Mouse (Mus musculus) large intestine, adult 2 months (tissue): ENCODE data around the gene Fam163b. TPM values are rescaled to one million over a fixed set of nuclear protein-coding genes. Genes with fewer than 3 reads are reported as not detected.

Experiments used
- DNase-seq: peaks from one replicate; pipeline ENCODE4 v3.0.0-alpha.2; 2012; ENCODE audit warnings: low read depth, low spot score
- WGBS: fragments of 180-500 bp; shearing (Covaris S2); methylation state at CpG from one replicate; pipeline ENCODE4 v1.1.7; 2018; 5-methylcytosine and 5-hydroxymethylcytosine counted together
- polyA plus RNA-seq: library from polyadenylated mRNA; depleted of rRNA; stranded (reverse); fragments of >200 nt; gene quantifications from 2 replicates; pipeline ENCODE4 v1.2.3, GENCODE M21; 2012; rRNA removed

Fam163b gene
- polyA plus RNA-seq = 0.04 and 0.05 TPM in 2 replicates

GRCm38 (mm10) chr2:27141950-27142693, at the start of gene Fam163b:
Gene Fam163b, minus strand, starts transcription at chr2:27142491.
- 2% methylated on average over 60 of the region's 62 CpGs for WGBS
- DNase-seq = no peak

GRCm38 (mm10) chr2:27189994-27190393, 47.7 kb upstream of the Fam163b start:
- no peak for DNase-seq
- 60% methylated on average over 4 of the region's 4 CpGs for WGBS

GRCm38 (mm10) chr2:27187531-27187930, 45.2 kb upstream of the Fam163b start:
- no peak for DNase-seq
- WGBS = 71% methylated on average over 6 of the region's 6 CpGs

- WGBS = 54% methylated on average over 12 of the region's 12 CpGs
These were observed 41.4 kb upstream of the Fam163b start for GRCm38 (mm10) chr2:27183734-27184133.

GRCm38 (mm10) chr2:27181907-27182306, 39.6 kb upstream of the Fam163b start:
- DNase-seq = no peak
- WGBS = 60% methylated on average over 4 of the region's 4 CpGs

More at GRCm38 (mm10) chr2:27183734-27184133, 41.4 kb upstream of the Fam163b start:
- DNase-seq = no peak

- 62% methylated on average over 8 of the region's 8 CpGs for WGBS
These were observed 36.8 kb upstream of the Fam163b start for GRCm38 (mm10) chr2:27179101-27179500.

GRCm38 (mm10) chr2:27175696-27176267, 33.5 kb upstream of the Fam163b start:
- no peak for DNase-seq
- WGBS = 72% methylated on average over 10 of the region's 10 CpGs

More at GRCm38 (mm10) chr2:27179101-27179500, 36.8 kb upstream of the Fam163b start:
- no peak for DNase-seq

- no peak for DNase-seq
- WGBS = 62% methylated on average over 2 of the region's 2 CpGs
These were observed 32.0 kb upstream of the Fam163b start for GRCm38 (mm10) chr2:27174242-27174641.

- WGBS = 7% methylated on average over 2 of the region's 2 CpGs
- DNase-seq = no peak
These were observed 24.7 kb upstream of the Fam163b start for GRCm38 (mm10) chr2:27166999-27167398.

- WGBS = 71% methylated on average over 2 of the region's 2 CpGs
- DNase-seq = no peak
These were observed 23.8 kb upstream of the Fam163b start for GRCm38 (mm10) chr2:27166074-27166473.

- DNase-seq = no peak
- 76% methylated on average over 12 of the region's 12 CpGs for WGBS
These were observed 22.7 kb upstream of the Fam163b start, which contains the start of gene Dbh for GRCm38 (mm10) chr2:27164796-27165590. Gene Dbh, plus strand, starts transcription at chr2:27165233.

GRCm38 (mm10) chr2:27163851-27164250, 21.6 kb upstream of the Fam163b start:
- no peak for DNase-seq
- WGBS = 56% methylated on average over 5 of the region's 5 CpGs

GRCm38 (mm10) chr2:27162656-27163055, 20.4 kb upstream of the Fam163b start:
- 67% methylated on average over 11 of the region's 11 CpGs for WGBS

GRCm38 (mm10) chr2:27161526-27161925, 19.2 kb upstream of the Fam163b start:
- DNase-seq = no peak
- WGBS = 82% methylated on average over 2 of the region's 2 CpGs

More at GRCm38 (mm10) chr2:27162656-27163055, 20.4 kb upstream of the Fam163b start:
- DNase-seq = no peak

GRCm38 (mm10) chr2:27156596-27156995, 14.3 kb upstream of the Fam163b start:
- WGBS = 75% methylated on average over 6 of the region's 6 CpGs

GRCm38 (mm10) chr2:27154466-27155185, 12.3 kb upstream of the Fam163b start:
- DNase-seq = no peak
- WGBS = 71% methylated on average over 10 of the region's 10 CpGs

More at GRCm38 (mm10) chr2:27156596-27156995, 14.3 kb upstream of the Fam163b start:
- no peak for DNase-seq

GRCm38 (mm10) chr2:27149457-27149856, 7.2 kb upstream of the Fam163b start:
- no peak for DNase-seq
- 5% methylated on average over 2 of the region's 2 CpGs for WGBS

- 70% methylated on average over 6 of the region's 6 CpGs for WGBS
- DNase-seq = no peak
These were observed 4.5 kb upstream of the Fam163b start for GRCm38 (mm10) chr2:27146840-27147239.

GRCm38 (mm10) chr2:27144957-27145356, 2.7 kb upstream of the Fam163b start:
- DNase-seq = no peak
- WGBS = 57% methylated on average over 2 of the region's 2 CpGs

- no peak for DNase-seq
- WGBS = 58% methylated on average over 4 of the region's 4 CpGs
These were observed 3.9 kb downstream of the Fam163b start for GRCm38 (mm10) chr2:27138356-27138755.
